Mouse (Mus musculus) lung, embryonic 14.5 days (tissue): ENCODE results near the gene A26c2. TPM values are rescaled to one million over a fixed set of nuclear protein-coding genes. Genes with fewer than 3 reads are reported as not detected.

Source experiments
- ATAC-seq: fragments of 200-750 bp; cut with Nextera tagmentation; 2 replicates; pipeline ENCODE4 v1.8.0; 2017; ENCODE audit warnings: mild to moderate bottlenecking, moderate TSS enrichment, moderate library complexity; ENCODE audit not compliant: insufficient read depth
- DNase-seq: peaks from one replicate; pipeline ENCODE4 v3.0.0-alpha.2; 2015
- H3K27ac ChIP-seq: fragments of 300-500 bp; sonication (generic); 2 replicates; pipeline ENCODE4 v1.5.1; 2014; ENCODE audit warnings: low read depth, mild to moderate bottlenecking, moderate library complexity
- H3K27me3 ChIP-seq: fragments of 300-500 bp; sonication (generic); 2 replicates; pipeline ENCODE4 v1.6.1; 2014; ENCODE audit warnings: low read length, control low read depth; ENCODE audit not compliant: insufficient read depth
- H3K36me3 ChIP-seq: fragments of 300-500 bp; sonication (generic); 2 replicates; pipeline ENCODE4 v1.6.1; 2014; ENCODE audit warnings: control low read depth; ENCODE audit not compliant: insufficient read depth
- H3K4me1 ChIP-seq: fragments of 300-500 bp; sonication (generic); 2 replicates; pipeline ENCODE4 v1.6.1; 2014; ENCODE audit warnings: antibody characterized with exemption, control low read depth; ENCODE audit not compliant: insufficient read depth
- H3K4me2 ChIP-seq: fragments of 300-500 bp; sonication (generic); 2 replicates; pipeline ENCODE4 v1.6.1; 2014; ENCODE audit warnings: mild to moderate bottlenecking
- H3K4me3 ChIP-seq: fragments of 300-500 bp; sonication (generic); 2 replicates; pipeline ENCODE4 v1.5.1; 2014; ENCODE audit warnings: low read depth, low read length
- H3K9ac ChIP-seq: fragments of 300-500 bp; sonication (generic); 2 replicates; pipeline ENCODE4 v1.6.1; 2014
- H3K9me3 ChIP-seq: fragments of 300-500 bp; sonication (generic); 2 replicates; pipeline ENCODE4 v1.6.1; 2016; ENCODE audit warnings: low read depth, low read length, control low read depth
- CTCF ChIP-seq: IDR thresholded peaks from 2 replicates; pipeline ENCODE4 v1.5.1; 2016; ENCODE audit warnings: antibody characterized with exemption, low read depth
- WGBS: fragments of 180-500 bp; shearing (Covaris S2); extraction: QIAGEN DNeasy Blood & Tissue Kit; methylation state at CpG from one replicate; pipeline ENCODE4 v1.1.7; 2014; 5-methylcytosine and 5-hydroxymethylcytosine counted together
- polyA plus RNA-seq: library from polyadenylated mRNA; unstranded; fragments of >200 nt; fragmentation: Nextera tagmentation; extraction: Ambion mirVana; gene quantifications from 2 replicates; pipeline ENCODE4 v1.2.1, GENCODE M21; 2014

A26c2 gene
- polyA plus RNA-seq = not detected in 2 replicates

DNA sequence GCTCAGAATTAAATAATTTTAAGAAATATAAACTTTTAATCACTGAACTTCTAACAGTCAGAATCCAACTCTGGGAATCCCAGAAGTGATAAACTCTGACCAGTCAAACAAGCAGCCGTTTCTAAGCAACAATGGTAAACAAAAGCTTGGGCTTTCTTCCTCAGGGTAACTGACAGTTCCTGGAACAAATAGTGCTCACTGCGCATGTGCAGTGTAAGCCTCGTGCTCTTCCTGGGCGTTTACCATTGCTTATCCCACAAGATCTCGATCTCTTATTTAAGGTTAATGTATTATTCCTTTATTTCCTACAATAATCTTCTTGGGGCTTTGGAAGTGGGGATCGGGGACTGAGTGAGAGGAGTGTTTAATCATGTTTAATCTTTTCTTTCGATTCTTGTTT is at the start of gene A26c2:
Gene A26c2, minus strand, starts transcription at position 101 of the 400 bp plus-strand sequence.
- TF ChIP-seq CTCF = no peak
- Histone ChIP-seq H3K4me2 (no peak within 1 kb of the TSS), H3K4me3 (no peak within 1 kb of the TSS), H3K36me3 (no peaks in the 10 kb centered on the region), H3K27ac (no peak within 1 kb of the TSS), H3K9ac (no peak within 1 kb of the TSS), H3K9me3 (no peaks in the 10 kb centered on the region), H3K27me3 (no peaks in the 10 kb centered on the region), H3K4me1 (no peaks in the 10 kb centered on the region)
- ATAC-seq (no peak), DNase-seq (no peak)
- 70% methylated on average over 7 of the region's 7 CpGs for WGBS

DNA sequence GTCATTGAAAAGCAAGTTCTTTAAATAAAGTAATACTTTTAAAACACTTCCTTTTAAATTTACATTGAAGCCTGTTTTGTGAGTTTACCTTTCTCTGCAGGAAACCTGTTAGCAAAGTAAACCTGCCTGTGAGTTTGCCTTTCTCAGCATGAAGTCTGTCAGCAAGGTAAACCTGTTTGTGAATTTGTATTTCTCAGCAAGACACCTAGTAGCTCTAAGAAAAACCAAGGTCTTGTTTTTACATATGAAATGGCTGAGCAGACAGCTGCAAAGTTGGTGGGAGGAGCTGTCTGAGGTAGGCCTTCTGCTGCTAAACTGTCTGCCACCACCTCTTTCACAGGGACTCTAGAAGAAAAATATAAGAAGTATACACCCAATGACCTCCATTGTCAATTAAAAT is 28.0 kb upstream of the A26c2 start:
- Histone ChIP-seq H3K4me1 (no peaks in the 10 kb centered on the region), H3K36me3 (no peaks in the 10 kb centered on the region), H3K4me3 (no peak overlapping the region), H3K27me3 (no peaks in the 10 kb centered on the region), H3K9ac (no peak overlapping the region), H3K27ac (no peak overlapping the region), H3K9me3 (no peaks in the 10 kb centered on the region; the same call in 1 of the 2 replicates), H3K4me2 (no peak overlapping the region)
- DNase-seq (no peak), ATAC-seq (no peak)
- no peak for TF ChIP-seq CTCF
